Mouse (Mus musculus) intestine, embryonic 15.5 days (tissue): ENCODE data around the gene Pik3c2b. TPM values are rescaled to one million over a fixed set of nuclear protein-coding genes. Genes with fewer than 3 reads are reported as not detected.

Experiments
- ATAC-seq: fragments of 200-750 bp; cut with Nextera tagmentation; 2 replicates; pipeline ENCODE4 v1.8.0; 2017; ENCODE audit warnings: moderate TSS enrichment, moderate library complexity
- H3K27ac ChIP-seq: fragments of 300-500 bp; sonication (generic); 2 replicates; pipeline ENCODE4 v1.5.1; 2015; ENCODE audit warnings: mild to moderate bottlenecking, inconsistent platforms
- H3K27me3 ChIP-seq: fragments of 300-500 bp; sonication (generic); replicated peaks from 2 replicates; pipeline ENCODE4 v1.6.1; 2015; ENCODE audit warnings: inconsistent platforms
- H3K36me3 ChIP-seq: fragments of 300-500 bp; sonication (generic); 2 replicates; pipeline ENCODE4 v1.6.1; 2015; ENCODE audit warnings: inconsistent platforms
- H3K4me1 ChIP-seq: fragments of 300-500 bp; sonication (generic); replicated peaks from 2 replicates; pipeline ENCODE4 v1.6.1; 2015; ENCODE audit warnings: inconsistent platforms
- H3K4me2 ChIP-seq: fragments of 300-500 bp; sonication (generic); replicated peaks from 2 replicates; pipeline ENCODE4 v1.6.1; 2015; ENCODE audit warnings: mild to moderate bottlenecking, inconsistent platforms
- H3K4me3 ChIP-seq: fragments of 300-500 bp; sonication (generic); replicated peaks from 2 replicates; pipeline ENCODE4 v1.5.1; 2015; ENCODE audit warnings: inconsistent platforms
- H3K9ac ChIP-seq: fragments of 300-500 bp; sonication (generic); 2 replicates; pipeline ENCODE4 v1.6.1; 2015; ENCODE audit warnings: inconsistent platforms
- H3K9me3 ChIP-seq: fragments of 300-500 bp; sonication (generic); 2 replicates; pipeline ENCODE4 v1.6.1; 2016; ENCODE audit warnings: inconsistent platforms
- WGBS: fragments of 180-500 bp; shearing (Covaris S2); methylation state at CpG from one replicate; pipeline ENCODE4 v1.1.7; 2015; 5-methylcytosine and 5-hydroxymethylcytosine counted together
- polyA plus RNA-seq: library from polyadenylated mRNA; unstranded; fragments of >200 nt; fragmentation: Nextera tagmentation; extraction: Ambion mirVana; gene quantifications from 2 replicates; pipeline ENCODE4 v1.2.1, GENCODE M21; 2015

Gene Pik3c2b
- 6.1 and 7.0 TPM in 2 replicates for polyA plus RNA-seq

GRCm38 (mm10) chr1:133045011-133045860 is at the start of gene Pik3c2b:
TSS of gene Pik3c2b (plus strand) at chr1:133045667.
- Histone ChIP-seq H3K27me3 (no peaks in the 10 kb centered on the region), H3K4me3 (peak within 1 kb of the TSS; percentile 89), H3K4me2 (peak within 1 kb of the TSS; percentile 88), H3K27ac (peak within 1 kb of the TSS; percentile 93), H3K9me3 (no peaks in the 10 kb centered on the region), H3K9ac (peak within 1 kb of the TSS; percentile 90), H3K4me1 (peaks cover 23% of the 10 kb centered on the region; the same call in 1 of the 2 replicates), H3K36me3 (no peaks in the 10 kb centered on the region)
- 4% methylated on average over 15 of the region's 15 CpGs for WGBS
- ATAC-seq = peak; percentile 4; the same call in 1 of the 2 replicates

- Histone ChIP-seq H3K4me2 (no peak overlapping the region), H3K4me1 (no peaks in the 10 kb centered on the region), H3K27me3 (no peaks in the 10 kb centered on the region), H3K9ac (no peak overlapping the region), H3K36me3 (peaks cover 37% of the 10 kb centered on the region), H3K9me3 (no peaks in the 10 kb centered on the region), H3K27ac (no peak overlapping the region), H3K4me3 (no peak overlapping the region)
- WGBS = 92% methylated on average over 6 of the region's 6 CpGs
- no peak for ATAC-seq
These were observed 45.1 kb upstream of the Pik3c2b start for GRCm38 (mm10) chr1:133000347-133000746.

GRCm38 (mm10) chr1:133006571-133006970 is 38.9 kb upstream of the Pik3c2b start:
- no peaks in the 10 kb centered on the region for H3K9me3 ChIP-seq
- no peak overlapping the region for H3K4me2 ChIP-seq
- no peak for ATAC-seq
- no peaks in the 10 kb centered on the region for H3K27me3 ChIP-seq
- no peaks in the 10 kb centered on the region for H3K4me1 ChIP-seq
- no peak overlapping the region for H3K9ac ChIP-seq
- H3K27ac ChIP-seq = no peak overlapping the region
- WGBS = 96% methylated on average over 3 of the region's 3 CpGs
- H3K36me3 ChIP-seq = peaks cover 24% of the 10 kb centered on the region
- H3K4me3 ChIP-seq = no peak overlapping the region

GRCm38 (mm10) chr1:133011955-133012841 is 33.3 kb upstream of the Pik3c2b start:
- Histone ChIP-seq H3K9me3 (no peaks in the 10 kb centered on the region), H3K4me3 (no peak overlapping the region), H3K4me2 (no peak overlapping the region), H3K9ac (no peak overlapping the region), H3K27me3 (no peaks in the 10 kb centered on the region), H3K36me3 (peaks cover 15% of the 10 kb centered on the region), H3K4me1 (no peaks in the 10 kb centered on the region), H3K27ac (no peak overlapping the region)
- no peak for ATAC-seq
- 84% methylated on average over 12 of the region's 13 CpGs for WGBS

- Histone ChIP-seq H3K4me2 (no peak overlapping the region), H3K27ac (no peak overlapping the region), H3K9me3 (no peaks in the 10 kb centered on the region), H3K27me3 (no peaks in the 10 kb centered on the region), H3K9ac (no peak overlapping the region), H3K4me3 (no peak overlapping the region), H3K4me1 (no peaks in the 10 kb centered on the region), H3K36me3 (peaks cover 14% of the 10 kb centered on the region)
- no peak for ATAC-seq
These were observed 32.1 kb upstream of the Pik3c2b start for GRCm38 (mm10) chr1:133013331-133013730.

- no peak for ATAC-seq
- H3K36me3 ChIP-seq = peaks cover 14% of the 10 kb centered on the region
- H3K9me3 ChIP-seq = no peaks in the 10 kb centered on the region
- 87% methylated on average over 1 of the region's 1 CpGs for WGBS
- no peak overlapping the region for H3K4me3 ChIP-seq
- H3K27me3 ChIP-seq = no peaks in the 10 kb centered on the region
- no peak overlapping the region for H3K9ac ChIP-seq
- H3K27ac ChIP-seq = no peak overlapping the region
- no peaks in the 10 kb centered on the region for H3K4me1 ChIP-seq
- no peak overlapping the region for H3K4me2 ChIP-seq
These were observed 31.3 kb upstream of the Pik3c2b start for GRCm38 (mm10) chr1:133014196-133014595.

- 92% methylated on average over 9 of the region's 9 CpGs for WGBS
- no peak overlapping the region for H3K4me2 ChIP-seq
- ATAC-seq = no peak
- H3K4me1 ChIP-seq = 0 out of 2 replicates have a peak, but pooled peaks cover 6% of the 10 kb centered on the region
- H3K27me3 ChIP-seq = no peaks in the 10 kb centered on the region
- peaks cover 6% of the 10 kb centered on the region; the same call in 1 of the 2 replicates for H3K36me3 ChIP-seq
- H3K27ac ChIP-seq = no peak overlapping the region
- H3K4me3 ChIP-seq = no peak overlapping the region
- H3K9me3 ChIP-seq = no peaks in the 10 kb centered on the region
- no peak overlapping the region for H3K9ac ChIP-seq
These were observed 28.6 kb upstream of the Pik3c2b start for GRCm38 (mm10) chr1:133016775-133017428.

- 88% methylated on average over 2 of the region's 2 CpGs for WGBS
- 0 out of 2 replicates have a peak, but pooled peaks cover 6% of the 10 kb centered on the region for H3K4me1 ChIP-seq
- no peak overlapping the region for H3K4me2 ChIP-seq
- H3K4me3 ChIP-seq = no peak overlapping the region
- H3K27ac ChIP-seq = no peak overlapping the region
- no peaks in the 10 kb centered on the region for H3K27me3 ChIP-seq
- ATAC-seq = no peak
- H3K36me3 ChIP-seq = peaks cover 6% of the 10 kb centered on the region; the same call in 1 of the 2 replicates
- no peaks in the 10 kb centered on the region for H3K9me3 ChIP-seq
- no peak overlapping the region for H3K9ac ChIP-seq
These were observed 26.9 kb upstream of the Pik3c2b start for GRCm38 (mm10) chr1:133018580-133018979.

GRCm38 (mm10) chr1:133019312-133019711 is 26.2 kb upstream of the Pik3c2b start:
- no peaks in the 10 kb centered on the region for H3K9me3 ChIP-seq
- H3K27ac ChIP-seq = no peak overlapping the region
- H3K9ac ChIP-seq = no peak overlapping the region
- no peak overlapping the region for H3K4me3 ChIP-seq
- H3K36me3 ChIP-seq = peaks cover 2% of the 10 kb centered on the region; the same call in 1 of the 2 replicates
- H3K4me1 ChIP-seq = 0 out of 2 replicates have a peak, but pooled peaks cover 9% of the 10 kb centered on the region
- no peak for ATAC-seq
- H3K27me3 ChIP-seq = no peaks in the 10 kb centered on the region
- H3K4me2 ChIP-seq = no peak overlapping the region

- no peak overlapping the region for H3K4me2 ChIP-seq
- H3K9ac ChIP-seq = no peak overlapping the region
- ATAC-seq = no peak
- H3K4me1 ChIP-seq = 0 out of 2 replicates have a peak, but pooled peaks cover 9% of the 10 kb centered on the region
- no peak overlapping the region for H3K4me3 ChIP-seq
- H3K9me3 ChIP-seq = no peaks in the 10 kb centered on the region
- no peaks in the 10 kb centered on the region for H3K27me3 ChIP-seq
- H3K27ac ChIP-seq = no peak overlapping the region
- H3K36me3 ChIP-seq = no peaks in the 10 kb centered on the region; the same call in 1 of the 2 replicates
- WGBS = 46% methylated on average over 3 of the region's 3 CpGs
These were observed 25.2 kb upstream of the Pik3c2b start for GRCm38 (mm10) chr1:133020137-133020894.

- Histone ChIP-seq H3K9ac (no peak overlapping the region), H3K4me1 (0 out of 2 replicates have a peak, but pooled peaks cover 9% of the 10 kb centered on the region), H3K36me3 (no peaks in the 10 kb centered on the region; the same call in 1 of the 2 replicates), H3K27ac (no peak overlapping the region), H3K27me3 (no peaks in the 10 kb centered on the region), H3K9me3 (no peaks in the 10 kb centered on the region), H3K4me2 (no peak overlapping the region), H3K4me3 (no peak overlapping the region)
- no peak for ATAC-seq
- WGBS = 91% methylated on average over 7 of the region's 7 CpGs
These were observed 24.1 kb upstream of the Pik3c2b start for GRCm38 (mm10) chr1:133021391-133021790.
